Mouse (Mus musculus) layer of hippocampus, postnatal 10 days (tissue): Measurements from ENCODE around the gene Aimp2. TPM values are rescaled to one million over a fixed set of nuclear protein-coding genes. Genes with fewer than 3 reads are reported as not detected.
A peak's percentile ranks its signal among the peaks of the same experiment; 100 is the strongest.

Source experiments
- DNase-seq, 2 experiments: peaks; one replicate each; pipeline ENCODE4 v3.0.0; 2021; ENCODE audit warnings: low spot score in 2 of 2
- long read RNA-seq: library from polyadenylated mRNA; stranded (forward); transcript quantifications from one replicate; pipeline ENCODE4 v2.0.0, GENCODE M21; 2023
- total RNA-seq, 2 experiments: library from RNA; stranded (reverse); gene quantifications; 2 replicates each; pipeline ENCODE4 v1.2.3; 2021

Gene Aimp2
- 10 to 100 TPM; 45.1 to 46.1 TPM for total RNA-seq
- long read RNA-seq, transcript Aimp2-201 (4 exons, 1,185 nt), result major isoform, 45 of 76 reads
- long read RNA-seq, transcript Aimp2-202 (4 exons, 1,073 nt), result minor isoform, 22 of 76 reads
- long read RNA-seq, partial matches to known transcripts, result 5 of 76 reads
- long read RNA-seq, other reads (novel, unspliced or antisense), result 4 of 76 reads

- peak; percentile 95 to 96 for DNase-seq
These were observed at the start of gene Aimp2, which contains the start of gene Pms2 for GRCm38 (mm10) chr5:143909417-143910400. Gene Aimp2 (minus strand): TSS chr5:143909847. Gene Pms2 (plus strand): TSS chr5:143909964.

- no peak for DNase-seq
These were observed 47.5 kb upstream of the Aimp2 start for GRCm38 (mm10) chr5:143957101-143957500.

DNA sequence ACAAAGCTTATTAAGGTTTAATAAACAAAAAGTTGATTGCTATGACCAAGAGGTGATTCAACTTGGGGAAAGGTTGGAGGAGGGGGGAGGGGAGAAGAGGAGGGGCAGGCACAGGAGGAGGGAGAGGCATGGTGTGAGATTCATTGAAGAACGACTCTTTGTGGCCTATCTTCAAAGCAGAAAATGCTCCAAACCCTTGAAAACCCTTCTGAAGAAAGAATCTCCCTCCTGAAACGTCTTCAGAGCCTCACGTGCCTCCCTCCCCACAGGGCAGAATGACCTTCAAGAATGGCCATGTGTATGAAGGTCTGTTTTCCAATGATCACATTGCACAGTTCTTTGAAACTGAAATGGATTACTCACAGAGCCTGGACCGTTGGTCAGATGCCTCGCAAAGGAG, 40.4 kb upstream of the Aimp2 start:
- DNase-seq, result no peak

DNA sequence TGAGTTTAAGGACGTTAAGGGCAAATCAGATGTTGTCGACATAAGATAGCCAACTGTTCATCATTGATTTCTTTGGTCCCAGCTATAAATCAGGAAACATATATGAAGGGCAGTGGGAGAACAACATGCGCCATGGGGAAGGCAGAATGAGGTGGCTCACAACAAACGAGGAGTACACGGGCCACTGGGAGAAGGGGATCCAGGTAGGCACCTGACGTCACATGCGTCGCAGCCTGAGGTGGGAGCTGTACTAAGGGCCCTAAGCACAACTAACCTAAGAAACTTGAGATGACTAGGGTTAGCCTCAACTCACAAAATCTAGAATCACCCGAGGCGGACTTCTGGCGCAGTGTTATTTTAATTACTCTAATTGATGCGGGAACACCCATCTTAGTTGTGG, 38.7 kb upstream of the Aimp2 start:
- no peak for DNase-seq

DNA sequence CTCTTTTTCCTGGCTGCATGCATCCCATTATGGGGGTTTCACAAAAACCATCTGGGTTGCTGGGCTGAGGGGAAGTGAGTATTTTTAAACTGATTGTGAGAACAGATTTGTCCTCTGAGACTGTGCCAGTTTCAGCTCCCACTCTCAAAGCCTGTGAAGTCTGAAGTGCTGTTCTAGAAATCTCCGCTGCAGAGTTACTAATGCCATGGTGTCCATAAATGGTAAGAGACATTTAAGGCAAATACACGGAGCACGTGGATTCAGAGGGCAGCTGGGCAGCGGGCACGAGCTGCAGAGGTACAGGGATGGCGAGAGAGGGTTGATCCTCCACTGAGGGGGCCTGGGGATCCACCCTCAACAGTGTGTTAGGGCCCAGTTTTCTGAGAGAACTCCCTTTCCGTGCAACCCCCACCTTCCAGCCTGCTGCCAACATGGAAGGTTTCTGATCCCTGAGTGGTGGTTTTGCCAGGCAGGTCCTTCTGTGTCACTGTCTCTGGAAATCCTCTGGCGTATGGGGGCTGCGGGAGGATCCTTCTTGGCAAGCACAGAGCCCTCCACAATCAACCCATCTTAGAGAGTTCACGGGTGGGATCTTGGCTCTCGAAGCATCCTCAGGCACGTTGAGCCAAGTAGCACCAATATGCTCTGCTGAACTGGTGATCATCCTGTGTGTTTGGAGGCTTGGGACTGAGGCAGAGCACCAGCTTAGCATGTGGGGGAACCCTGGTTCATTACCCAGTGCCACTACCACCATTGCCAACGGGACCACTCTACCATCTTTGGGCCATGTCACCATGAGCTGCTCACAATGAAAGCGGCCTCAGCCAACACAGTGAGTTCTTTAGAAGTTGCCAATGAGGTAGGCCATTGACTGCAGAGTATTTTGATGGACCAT, 33.8 kb upstream of the Aimp2 start:
- DNase-seq, result peak; percentile 61 to 67

DNA sequence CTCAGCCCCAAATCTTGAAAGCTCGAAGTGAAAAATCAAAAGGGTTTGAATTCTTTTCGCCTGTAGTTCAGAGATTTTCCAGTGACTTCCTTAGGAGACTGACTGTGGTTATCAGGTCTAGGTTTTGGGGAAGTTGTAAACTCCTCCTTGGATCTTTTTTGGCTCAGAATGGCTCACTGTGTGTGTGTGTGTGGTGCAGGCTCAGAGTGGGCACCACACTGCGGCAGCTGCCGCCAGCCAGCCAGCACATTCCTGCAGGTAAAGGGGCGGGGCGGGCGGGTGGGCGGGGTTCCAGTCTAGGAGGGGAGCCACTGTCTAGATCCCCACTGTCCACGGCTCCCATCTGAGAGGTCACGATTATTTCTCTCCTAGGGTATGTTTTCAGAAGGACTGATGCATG, 31.9 kb upstream of the Aimp2 start:
- no peak for DNase-seq

GRCm38 (mm10) chr5:143936156-143936555, 26.5 kb upstream of the Aimp2 start:
- no peak for DNase-seq

GRCm38 (mm10) chr5:143933875-143934274, 24.2 kb upstream of the Aimp2 start:
- no peak for DNase-seq

DNA sequence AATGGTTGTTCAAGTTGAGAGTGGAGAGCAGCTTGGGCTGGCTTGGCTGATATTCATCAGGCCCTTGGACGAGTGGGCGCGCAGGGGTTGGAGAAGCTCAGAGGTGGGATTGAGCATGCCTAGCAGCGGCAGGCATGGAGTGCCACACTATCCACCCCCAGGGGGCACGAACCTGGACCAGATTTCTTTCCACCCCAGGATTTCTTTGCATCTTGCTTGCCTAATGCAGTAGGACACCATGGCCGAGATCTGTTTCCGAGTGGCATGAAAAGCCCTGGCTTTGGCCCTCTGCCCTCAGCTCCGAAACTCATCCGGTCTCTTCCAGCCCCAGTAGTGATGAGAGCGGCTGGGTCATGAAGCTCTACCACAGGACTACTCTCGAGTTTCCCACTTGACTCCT, 23.8 kb upstream of the Aimp2 start:
- peak in 1 of 2 experiments; percentile 33 for DNase-seq

DNA sequence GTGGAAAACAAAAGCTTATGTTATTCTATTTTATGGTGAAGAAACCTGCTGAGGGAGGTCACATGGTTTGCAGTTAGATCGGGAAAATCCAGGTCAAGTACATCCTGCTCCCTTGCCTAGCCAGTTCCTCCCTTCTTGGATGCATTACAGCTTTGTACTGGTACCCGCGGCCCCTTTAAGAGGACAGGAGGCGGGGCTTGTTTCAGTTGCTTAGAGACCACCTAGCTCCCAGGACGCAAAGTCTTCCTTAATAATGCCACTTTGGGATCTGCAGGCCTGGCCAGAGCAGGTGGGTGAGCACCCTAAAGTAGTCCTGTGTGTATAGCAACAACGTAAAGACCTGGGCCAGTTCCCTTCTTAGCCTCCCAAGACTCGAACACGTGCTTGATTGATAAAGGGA, 23.2 kb upstream of the Aimp2 start, which contains the start of gene Rsph10b:
Gene Rsph10b, plus strand, starts transcription at position 205 of the 400 bp plus-strand sequence.
- DNase-seq, result peak; percentile 40 to 47

- no peak for DNase-seq
These were observed 22.4 kb upstream of the Aimp2 start for GRCm38 (mm10) chr5:143931863-143932580.

DNA sequence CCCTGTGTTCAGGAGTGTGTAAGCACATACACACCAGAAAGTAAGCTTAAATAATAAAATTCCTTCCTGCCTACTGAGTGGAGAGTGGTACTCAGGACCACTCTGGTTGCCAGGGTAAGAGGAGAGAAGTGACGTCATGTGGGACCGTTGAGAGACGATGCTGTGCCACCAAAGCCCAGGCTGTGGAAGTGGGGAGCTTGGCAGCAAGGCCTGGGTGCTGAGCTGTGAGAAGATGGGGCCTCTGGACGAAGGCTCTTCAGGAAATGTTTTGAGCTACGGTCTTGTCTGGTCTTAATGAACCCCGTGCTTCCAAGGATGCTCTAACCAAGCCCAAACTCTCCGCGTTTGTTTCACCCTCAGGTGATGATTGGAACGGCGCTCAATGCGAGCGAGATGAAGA, 21.0 kb upstream of the Aimp2 start:
- DNase-seq, result no peak

DNA sequence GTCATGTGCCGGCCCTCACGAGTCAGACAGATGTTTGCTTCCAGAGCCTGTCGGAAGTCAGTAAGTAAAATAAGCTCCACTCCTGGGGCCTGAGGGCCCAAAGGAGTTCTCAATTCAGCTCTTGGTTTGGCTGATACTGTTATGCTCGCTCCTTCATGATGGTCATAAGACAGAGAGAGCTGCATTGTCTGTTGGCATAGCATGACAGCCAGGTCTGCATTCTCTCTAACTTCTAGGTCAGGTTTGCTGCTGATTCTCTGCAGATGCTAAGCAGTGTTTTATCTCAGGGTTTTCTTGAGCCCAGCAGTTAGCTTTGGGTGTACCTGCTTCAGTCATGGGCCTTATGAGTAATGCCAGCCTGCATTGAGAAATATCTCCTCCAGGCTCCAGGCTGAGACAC, 19.6 kb upstream of the Aimp2 start:
- no peak for DNase-seq

- DNase-seq, result no peak
These were observed 18.2 kb upstream of the Aimp2 start, which contains the start of gene Gm42421 for GRCm38 (mm10) chr5:143927875-143928274. Gene Gm42421 (plus strand): TSS chr5:143928175.

DNA sequence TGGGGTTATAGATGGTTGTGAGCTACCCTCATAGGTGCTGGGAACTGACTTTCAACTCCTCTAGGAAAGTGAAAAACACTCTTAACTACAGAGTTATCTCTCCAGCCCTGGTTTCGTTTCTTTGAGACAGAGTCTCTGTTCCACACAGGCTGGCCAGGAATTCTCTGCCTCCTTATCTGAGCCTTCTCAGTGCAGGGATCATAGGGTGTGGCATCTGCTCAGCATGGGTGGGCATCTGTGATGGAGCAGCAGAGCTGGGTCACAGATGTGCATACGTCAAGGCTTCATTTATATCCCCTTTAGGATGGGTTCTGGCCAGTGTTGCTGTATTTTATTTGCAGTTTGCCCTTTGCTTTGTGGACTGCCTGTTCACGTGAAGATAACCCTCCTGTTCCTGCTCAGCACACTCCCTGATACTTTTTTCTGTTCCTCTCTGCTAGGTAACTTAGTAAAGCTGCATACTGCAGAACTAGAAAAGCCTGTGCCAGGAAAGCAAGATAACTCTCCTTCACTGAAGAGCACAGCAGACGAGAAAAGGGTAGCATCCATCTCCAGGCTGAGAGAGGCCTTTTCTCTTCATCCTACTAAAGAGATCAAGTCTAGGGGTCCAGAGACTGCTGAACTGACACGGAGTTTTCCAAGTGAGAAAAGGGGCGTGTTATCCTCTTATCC, 15.3 kb upstream of the Aimp2 start:
- no peak for DNase-seq

DNA sequence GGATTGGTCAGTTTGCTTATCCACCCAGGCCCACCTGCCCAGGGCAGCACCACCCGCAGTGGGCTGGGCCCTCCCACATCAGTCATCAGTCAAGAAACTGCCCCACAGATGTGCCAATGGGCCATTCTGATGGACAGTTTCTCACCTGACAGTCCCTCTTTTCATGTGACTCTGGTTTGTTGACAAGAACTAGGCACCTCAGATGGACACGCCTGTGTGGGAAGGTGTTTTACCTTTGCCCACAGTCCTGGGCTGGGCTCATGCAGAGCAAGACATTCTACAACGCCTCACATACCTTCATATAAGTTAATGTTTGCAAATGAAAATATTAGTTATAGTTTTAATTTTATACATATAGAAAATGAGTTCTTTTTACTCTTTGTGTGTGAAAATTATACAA, 8.5 kb upstream of the Aimp2 start:
- DNase-seq, result no peak

DNA sequence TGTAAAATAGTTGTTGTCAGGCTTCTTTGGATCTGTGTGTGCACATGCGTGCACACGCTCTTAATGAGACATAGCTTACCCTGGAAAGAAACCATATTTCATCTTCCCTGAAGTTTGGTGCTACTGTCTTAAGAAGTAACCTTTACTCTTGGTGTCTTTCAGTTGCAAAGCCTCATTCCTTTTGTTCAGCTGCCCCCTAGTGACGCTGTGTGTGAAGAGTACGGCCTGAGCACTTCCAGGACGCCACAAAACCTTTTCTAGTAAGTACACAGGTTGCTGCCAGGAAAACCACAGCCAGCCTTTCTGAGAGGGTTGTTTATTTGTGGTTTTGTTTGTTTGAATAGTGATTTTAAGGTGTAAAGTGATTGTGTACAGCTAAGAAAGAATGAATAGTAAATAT, 7.8 kb upstream of the Aimp2 start:
- peak in 1 of 2 experiments; percentile 28 for DNase-seq

- no peak for DNase-seq
These were observed 6.6 kb upstream of the Aimp2 start for GRCm38 (mm10) chr5:143916221-143916620.

DNA sequence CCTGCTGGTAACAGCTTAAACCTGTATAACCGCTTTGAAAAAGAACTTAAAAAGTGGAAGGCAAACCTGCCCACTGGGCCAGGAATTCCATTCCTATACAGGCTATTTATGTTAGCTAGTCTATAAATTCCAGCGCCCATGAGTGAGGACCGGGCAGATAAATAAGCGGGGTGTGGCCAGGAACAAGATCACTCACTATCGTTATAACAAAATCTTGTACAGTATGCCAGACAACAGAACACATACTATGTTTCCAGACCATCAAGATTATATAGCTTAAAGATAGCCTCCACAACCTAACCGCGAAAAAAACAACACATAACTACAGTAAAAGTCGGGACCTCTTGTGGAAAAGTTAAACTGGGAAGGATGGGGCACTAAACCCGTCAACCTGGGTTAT, 721 bp downstream of the Aimp2 start:
- DNase-seq, result no peak

- no peak for DNase-seq
These were observed 3.2 kb downstream of the Aimp2 start for GRCm38 (mm10) chr5:143906429-143906828.
